Mouse (Mus musculus): ENCODE data around the gene Ankmy1.

Gene Ankmy1

DNA sequence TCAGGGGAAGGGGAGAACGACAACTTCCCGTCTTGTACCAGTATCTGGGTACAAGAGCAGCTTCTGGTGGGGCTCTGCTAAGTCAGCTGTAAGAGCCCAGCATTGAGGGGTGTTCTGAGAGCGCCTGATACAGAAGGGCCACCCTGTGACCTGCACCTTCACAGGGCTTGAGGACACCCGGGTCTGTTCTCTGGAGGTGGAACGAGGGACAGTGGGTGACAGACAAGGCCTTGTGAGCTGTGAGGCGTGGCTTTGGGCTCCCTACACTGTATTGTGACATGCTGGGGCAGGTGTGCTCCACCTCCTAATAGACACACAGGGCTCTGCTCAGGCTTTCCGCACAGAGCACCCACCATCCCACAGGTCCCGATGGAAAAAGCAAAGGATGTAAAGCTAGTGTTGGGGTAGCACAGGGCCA is 9.0 kb upstream of the Ankmy1 start:
- no peak for DNase-seq (ENCODE audit: inconsistent ontology term)

DNA sequence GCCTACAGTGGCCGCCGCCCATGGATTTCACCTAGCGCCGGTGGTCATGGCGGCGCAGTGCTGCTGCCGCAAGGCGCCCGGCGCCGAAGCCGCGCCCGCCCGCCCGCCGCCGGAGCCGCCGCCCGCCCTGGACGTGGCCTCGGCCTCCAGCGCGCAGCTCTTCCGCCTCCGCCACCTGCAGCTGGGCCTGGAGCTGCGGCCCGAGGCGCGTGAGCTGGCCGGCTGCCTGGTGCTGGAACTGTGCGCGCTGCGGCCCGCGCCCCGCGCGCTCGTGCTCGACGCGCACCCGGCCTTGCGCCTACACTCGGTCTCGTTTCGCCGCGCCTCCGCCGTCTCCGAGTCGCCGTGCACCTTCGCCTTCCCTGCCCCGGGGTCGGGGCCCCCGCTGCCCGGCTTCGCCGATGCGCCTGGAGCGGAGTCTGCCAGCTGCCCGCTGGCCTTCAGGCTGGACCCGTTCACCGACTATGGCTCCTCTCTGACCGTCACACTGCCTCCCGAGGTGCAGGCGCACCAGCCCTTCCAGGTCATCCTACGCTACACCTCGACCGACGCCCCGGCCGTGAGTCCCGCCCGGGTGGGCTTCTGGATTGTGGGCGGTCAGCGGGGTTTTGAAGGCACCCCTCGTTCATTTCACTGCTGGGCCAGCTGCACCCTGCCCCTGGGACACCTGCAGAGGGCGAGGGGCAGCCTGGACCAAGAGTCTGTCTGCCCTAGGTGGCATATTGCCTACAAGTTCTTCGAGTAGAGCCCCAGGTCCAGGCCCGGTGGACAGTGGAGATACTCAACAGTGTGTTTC is 8.4 kb upstream of the Ankmy1 start:
- peak; percentile 72 for DNase-seq (ENCODE audit: inconsistent ontology term)

DNA sequence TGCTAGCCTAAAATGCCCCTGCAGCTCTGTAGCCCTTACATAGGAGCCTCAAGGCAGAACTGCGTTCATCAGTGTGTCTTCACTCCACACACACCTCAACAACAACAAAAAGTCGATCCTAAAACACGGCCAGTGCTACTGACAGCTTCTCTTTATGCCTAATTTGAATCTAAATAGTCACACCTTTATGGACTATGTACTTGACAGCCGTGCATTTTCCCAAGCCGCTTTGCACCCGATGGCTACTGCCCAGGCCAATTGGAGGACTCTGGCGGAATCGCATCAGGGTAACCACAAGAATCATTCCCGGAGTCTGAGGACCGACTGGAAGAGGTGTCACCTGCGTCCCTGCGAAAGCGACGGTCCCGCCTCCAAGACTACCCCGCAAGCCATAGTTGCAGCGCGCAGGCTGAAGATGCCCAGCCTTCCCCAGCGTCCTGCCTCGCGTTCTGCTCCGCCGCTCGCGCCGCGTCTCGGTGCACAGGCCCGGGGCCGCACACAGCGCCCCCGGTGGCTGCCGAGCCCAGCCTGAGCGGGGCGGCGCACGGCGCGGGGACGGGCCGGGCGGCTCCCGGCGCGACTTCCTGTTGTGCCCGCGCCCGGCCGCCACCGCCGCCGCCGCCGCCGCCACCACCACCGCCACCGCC is 7.7 kb upstream of the Ankmy1 start, which contains the start of gene Rnpepl1:
TSS of gene Rnpepl1 (plus strand) at position 545 of the 647 bp plus-strand sequence.
- DNase-seq (ENCODE audit: inconsistent ontology term): peak; percentile 78

DNA sequence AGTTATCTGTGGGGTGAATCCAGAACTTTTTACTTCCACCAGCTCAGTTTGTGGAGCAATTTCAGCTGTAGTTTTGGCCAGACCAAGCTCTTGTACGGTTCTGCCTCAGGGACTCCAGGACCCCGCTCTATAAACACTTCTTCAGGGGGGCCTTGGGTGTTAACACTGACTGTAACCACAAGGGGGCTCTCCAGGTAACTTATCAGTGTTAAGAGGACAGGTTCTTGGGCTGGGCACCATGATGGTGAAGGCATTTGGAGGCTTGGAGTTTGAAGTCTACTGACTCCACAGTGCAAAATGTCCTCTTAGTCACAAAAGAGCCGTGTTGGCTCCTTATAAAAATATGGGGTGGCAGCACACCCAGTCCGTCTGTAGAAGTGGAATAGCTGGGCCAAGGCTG is 6.4 kb upstream of the Ankmy1 start:
- no peak for DNase-seq (ENCODE audit: inconsistent ontology term)

DNA sequence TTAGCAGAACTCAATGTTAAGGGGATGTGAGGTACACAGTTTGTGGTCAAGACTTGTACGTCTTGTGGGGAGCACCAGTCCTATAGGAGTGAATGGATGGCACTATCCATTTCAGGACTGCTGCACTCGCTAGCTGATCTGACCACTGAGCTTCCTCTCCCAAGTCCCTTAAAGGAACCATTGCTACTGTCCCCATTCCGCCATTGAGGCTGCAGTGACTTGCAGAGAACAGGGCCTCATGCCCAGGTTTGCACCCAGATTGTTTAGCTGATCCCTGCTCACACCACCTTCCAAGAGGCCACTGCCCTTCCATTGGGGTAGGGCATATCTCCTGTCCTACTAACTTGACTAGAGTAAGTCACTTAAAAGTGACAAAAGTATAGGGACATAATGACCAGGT is 6.0 kb upstream of the Ankmy1 start:
- no peak for DNase-seq (ENCODE audit: inconsistent ontology term)

DNA sequence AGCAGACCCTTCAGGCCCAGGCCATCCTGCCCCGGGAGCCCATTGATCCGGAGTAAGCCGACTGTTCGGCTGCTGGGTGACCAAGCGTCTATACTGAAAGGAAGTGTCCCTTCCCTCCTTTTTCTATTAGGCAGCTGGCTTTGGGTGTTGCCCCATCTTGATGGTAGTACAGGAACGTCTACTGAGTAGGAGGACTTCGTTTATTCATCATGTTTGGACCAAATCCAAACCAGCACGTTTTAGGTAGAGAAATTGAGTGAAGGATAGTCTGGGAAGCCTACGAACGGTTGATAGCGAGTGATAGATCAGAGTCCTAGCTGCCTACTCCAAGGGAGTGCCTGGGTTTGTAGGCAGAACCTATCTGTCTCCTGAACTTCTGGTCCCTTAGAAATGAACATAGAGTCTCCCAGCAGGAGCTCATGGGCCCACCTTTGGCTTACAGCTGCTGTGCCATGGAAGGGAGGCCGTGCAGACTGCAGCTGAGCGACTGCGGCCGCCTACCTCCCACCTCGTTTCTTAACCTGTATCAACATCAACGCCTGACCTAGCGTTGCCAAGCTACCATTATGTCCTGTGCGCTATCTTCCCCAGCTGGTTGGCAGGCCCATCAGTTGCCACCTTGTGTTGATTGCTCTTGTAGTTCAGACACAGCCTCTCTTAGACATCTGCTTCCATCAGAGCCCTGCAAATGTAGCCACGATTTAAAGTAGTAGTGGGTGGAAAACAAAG is 5.1 kb upstream of the Ankmy1 start:
- DNase-seq (ENCODE audit: inconsistent ontology term): no peak

DNA sequence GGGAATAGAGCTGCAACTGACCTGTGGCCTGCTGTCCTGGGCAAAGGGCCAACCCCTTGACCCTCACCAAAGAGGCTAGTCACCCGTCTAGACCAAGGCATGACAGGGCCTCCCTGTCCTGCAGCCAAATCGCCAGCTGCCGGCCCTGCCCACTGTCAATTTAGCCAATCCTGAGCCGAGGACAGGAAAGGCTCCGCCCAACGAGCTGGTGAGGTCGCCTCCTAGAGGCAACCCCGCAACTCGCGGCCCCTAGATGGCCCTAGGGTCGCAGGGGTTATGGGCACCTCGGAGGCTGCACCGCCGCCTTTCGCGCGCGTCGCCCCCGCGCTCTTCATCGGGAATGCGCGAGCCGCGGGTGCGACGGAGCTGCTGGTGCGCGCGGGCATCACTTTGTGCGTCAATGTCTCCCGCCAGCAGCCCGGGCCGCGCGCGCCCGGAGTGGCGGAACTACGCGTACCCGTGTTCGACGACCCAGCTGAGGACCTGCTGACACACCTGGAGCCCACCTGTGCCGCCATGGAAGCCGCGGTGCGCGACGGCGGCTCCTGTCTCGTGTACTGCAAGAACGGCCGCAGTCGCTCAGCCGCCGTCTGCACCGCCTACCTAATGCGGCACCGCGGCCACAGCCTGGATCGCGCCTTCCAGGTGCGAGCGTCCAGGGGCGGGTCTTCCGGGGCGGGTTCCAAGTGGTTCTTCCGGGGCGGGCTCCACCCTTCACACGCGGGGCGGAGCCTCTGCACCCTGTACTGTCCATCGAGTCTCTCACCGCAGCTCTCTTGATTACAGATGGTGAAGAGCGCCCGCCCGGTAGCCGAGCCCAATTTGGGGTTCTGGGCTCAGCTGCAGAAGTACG is 4.3 kb upstream of the Ankmy1 start, which contains the start of gene Dusp28:
TSS of gene Dusp28 (plus strand) at position 203 of the 853 bp plus-strand sequence.
- peak; percentile 93 for DNase-seq (ENCODE audit: inconsistent ontology term)

DNA sequence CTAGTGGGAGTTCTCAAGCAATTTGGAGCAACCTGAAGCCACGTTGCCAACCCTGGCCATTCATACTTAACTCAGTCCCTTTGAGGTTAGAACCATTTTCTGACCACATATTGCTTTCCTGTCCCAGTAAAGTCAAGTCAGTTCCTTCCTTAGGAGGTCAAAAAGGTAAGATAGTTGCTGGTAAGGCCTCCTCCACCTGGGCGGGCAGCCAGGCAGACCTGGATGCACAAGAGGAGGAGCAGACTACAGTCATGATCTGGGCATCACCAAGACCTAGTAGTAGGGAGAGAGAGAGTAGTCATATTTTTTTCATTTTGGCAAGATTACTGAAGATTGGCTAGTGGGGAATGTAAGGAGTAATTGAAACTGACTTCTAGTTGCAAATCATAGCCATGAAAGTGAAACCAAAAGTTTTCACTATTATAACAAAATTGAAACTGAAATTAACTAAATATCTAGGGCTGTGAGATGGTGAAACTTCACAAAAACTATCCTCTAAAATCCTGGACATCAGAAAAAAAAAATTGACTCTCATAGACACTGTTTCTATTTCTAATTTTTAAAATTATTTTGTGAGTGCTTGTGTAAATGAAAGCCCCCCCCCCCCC is 3.1 kb upstream of the Ankmy1 start:
- no peak for DNase-seq (ENCODE audit: inconsistent ontology term)

DNA sequence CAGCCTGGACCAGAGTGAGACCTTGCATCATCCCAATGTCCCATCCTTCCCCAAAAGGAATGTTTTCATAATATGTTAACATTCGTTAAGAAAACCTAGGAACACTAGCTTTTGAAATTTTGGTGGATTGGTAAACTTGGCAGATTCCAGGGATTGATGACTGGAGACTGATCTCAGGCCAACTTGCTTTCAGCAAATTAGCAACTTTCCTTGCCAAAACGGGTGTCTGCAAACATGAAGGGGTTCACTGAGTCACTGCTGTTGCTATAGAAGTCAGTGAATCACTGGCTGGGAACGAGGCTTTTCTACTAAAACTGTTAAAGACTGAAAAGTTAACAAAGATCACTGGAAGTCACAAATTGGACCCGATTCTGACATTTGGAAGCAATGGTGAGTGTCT is 921 bp upstream of the Ankmy1 start:
- peak; percentile 85 for DNase-seq (ENCODE audit: inconsistent ontology term)

DNA sequence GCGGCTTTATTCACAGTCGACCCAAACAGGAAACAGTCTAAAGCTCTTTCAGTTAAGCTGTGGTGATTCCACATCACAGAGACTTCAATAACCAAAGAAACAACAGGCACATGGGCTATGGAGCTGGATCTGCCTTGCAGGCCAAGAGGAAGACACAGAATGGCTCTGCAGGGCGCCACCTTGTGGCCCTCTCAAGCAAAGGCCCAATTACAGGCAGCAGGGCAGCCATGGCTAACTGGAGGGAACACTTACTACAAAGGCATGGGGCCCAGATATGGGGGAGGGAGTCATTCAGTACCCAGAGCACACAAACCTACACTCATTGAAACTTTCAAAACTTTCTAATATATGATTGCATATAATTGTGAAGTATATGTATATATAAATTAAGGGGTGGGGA is 7.6 kb downstream of the Ankmy1 start:
- DNase-seq (ENCODE audit: inconsistent ontology term): peak; percentile 56

DNA sequence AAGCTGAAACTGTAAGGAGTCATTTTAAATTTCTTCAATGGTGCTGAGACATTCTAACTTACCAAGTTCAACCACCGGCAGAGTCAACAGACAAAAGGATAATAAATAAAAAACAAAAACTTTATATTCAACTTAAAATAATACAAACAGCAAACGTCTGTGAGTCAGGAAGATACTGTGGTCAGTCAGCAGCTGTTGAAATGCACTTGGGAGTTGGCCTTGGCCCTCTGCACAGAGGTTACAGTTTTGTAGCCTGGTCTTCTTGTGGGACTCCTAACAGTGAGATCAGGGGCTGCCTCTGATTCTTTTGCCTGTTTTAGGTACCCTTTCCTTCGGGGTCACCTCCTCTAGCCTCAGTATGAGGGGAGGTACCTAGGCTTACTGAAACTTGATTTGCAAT is 8.8 kb downstream of the Ankmy1 start:
- no peak for DNase-seq (ENCODE audit: inconsistent ontology term)

DNA sequence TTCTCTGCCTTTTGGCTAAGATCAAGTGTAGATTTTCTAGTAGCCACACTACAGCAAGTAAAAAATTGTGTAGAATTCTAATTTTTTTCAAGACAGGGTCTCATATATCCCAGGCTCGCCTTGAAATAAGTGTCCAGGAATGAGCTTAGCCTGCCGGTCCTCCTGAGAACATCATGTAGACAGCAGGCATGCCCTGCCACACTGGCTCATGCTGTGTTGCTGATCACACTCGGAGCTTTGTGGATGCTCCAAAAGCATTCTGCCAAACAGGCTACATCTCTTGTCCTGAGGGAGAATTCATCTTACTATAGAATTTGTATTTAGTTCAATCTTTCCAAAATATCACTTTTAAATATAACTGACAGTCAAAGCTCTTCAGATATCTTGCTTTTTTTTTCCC is 9.9 kb downstream of the Ankmy1 start:
- no peak for DNase-seq (ENCODE audit: inconsistent ontology term)

DNA sequence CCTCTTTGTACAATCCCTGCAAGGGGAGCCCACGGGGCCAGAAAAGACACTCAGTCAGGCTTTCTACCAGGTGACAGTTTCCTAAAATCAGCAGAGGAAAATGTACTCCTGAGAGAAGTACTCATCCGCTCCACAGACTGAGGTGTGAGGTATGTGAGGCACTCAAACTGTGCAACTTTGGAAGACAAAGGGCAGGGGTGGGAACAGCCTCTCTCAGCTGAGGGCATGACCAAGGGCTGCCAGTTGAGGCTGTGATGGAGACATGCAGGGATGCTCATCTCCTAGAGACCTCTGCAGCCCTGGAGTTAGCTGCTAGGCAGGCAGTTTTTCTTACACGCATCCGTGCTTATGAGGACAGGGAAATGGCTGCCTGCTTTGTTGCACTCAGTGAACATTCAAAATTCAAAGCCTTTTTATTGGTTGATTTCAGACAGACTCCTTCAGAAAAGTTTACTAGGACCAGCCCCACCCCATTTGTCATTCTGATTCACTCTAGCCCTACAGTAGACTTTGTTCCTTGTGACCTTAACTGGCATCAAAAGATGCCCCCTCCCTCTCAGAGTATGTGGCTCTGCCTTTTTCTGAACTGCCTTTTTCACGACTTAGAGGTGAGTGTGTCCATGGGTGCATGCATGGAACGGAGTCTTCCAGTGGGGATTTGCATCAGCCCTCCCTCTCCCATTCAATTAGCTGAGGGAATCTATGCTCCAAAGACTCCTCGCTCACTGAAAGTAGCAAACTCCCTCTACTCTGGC is 13.6 kb downstream of the Ankmy1 start:
- no peak for DNase-seq (ENCODE audit: inconsistent ontology term)

DNA sequence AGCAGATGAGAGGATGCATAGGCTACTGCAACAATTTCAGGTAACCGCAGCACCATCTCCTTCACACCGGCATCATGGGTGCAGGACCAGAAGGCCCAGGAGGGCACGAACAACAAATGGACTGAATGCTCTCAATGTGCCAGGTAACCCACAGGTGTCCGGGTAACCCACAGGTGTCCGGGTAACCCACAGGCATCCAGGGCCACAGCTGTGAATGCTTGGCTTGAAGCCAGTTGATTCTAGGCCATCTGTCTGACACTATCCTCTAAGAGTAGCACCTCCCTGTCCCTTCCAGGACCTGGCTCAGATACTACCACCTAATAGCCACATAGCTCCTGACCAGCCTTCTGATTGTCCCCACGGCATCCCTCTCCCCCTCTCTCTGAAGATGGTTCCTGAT is 20.7 kb downstream of the Ankmy1 start:
- no peak for DNase-seq (ENCODE audit: inconsistent ontology term)

DNA sequence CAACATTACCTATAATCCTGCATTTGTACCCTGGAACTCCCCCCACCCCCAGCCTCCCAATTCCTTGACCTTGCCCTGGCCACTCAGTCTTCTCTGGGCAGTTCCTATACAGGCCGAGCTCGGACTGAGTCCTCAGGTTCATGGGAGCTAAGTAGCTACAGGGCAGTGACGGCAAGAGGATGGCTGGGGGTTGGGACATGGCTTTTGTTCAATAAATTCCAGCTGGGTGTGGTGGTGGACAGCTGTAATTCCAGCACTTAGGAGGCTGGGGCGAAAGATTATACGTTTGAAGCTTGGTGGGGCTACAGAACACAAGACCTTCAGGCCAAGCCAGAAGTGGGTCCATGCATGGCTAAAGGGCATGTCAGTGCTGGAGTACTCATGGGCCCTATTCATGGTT is 22.6 kb downstream of the Ankmy1 start:
- no peak for DNase-seq (ENCODE audit: inconsistent ontology term)

DNA sequence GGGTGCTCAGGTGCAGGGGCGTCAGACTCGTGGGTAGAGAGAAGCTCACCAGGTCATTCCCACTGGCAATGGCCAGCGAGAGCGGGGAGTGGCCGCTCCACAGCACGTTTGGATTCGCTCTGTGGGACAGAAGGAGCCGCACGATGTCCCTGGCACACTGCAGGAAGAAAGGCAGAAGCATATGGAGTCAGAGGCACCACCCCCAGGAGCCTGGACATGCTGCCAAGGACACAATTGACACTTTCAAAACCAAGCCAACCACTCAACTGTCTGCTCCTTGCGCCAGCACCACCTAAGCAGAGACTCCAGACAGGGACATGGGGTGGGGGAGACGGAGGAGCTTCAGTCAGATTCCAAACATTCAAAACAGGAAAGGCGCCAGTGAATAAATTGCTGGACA is 23.4 kb downstream of the Ankmy1 start:
- DNase-seq (ENCODE audit: inconsistent ontology term): no peak

DNA sequence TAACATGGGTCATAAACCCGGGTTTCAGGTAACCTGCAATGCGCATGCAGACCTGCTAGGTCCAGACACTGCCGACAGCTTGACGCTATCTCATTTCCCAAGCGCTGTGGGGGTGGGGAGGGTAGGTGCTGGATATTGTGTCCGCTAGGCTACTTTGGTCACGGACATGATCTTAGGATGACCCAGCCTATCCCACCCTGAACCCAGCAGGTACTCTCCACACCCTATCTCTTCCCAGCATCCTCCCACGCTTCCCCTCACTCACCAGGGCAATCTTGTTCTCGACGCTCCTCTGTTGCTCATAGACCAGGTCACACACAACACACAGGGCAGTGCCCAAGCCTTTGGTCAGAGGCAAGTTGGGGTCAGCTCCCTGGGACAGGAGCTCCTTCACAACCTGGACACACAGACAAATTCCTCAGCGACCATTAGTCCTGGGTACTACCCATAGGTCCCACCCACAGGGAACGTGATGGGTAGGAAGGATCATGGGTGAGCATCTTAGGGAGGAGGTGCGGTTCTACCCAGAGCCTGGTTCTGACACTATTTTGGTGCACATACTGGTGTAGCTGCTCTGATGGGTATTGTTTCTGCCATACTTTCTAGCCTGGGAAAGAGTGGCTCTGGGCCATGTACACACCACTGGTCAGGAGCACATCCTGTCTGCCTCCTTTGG is 24.5 kb downstream of the Ankmy1 start:
- no peak for DNase-seq (ENCODE audit: inconsistent ontology term)

DNA sequence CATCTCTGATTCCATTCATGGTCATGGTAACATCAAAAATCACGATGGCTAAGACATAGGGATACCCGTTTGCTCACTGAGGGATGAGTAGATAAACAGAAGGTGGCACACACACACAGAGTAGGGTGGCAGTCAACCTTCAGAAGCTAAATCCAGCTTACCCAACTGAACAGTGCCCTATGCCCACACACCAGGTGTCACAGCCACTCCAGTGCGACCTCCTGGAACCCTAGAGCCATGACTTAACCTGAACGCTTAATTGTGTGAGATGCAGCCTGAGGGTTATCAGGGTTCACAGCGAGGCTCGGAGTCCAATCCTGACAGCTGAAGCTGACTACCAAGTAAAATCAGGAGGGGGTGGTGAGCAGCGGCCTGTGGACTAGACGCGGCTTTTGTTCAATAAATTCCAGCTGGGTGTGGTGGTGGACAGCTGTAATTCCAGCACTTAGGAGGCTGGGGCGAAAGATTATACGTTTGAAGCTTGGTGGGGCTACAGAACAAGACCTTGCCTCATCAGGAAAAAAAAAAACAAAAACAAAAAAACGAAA is 25.2 kb downstream of the Ankmy1 start:
- no peak for DNase-seq (ENCODE audit: inconsistent ontology term)

DNA sequence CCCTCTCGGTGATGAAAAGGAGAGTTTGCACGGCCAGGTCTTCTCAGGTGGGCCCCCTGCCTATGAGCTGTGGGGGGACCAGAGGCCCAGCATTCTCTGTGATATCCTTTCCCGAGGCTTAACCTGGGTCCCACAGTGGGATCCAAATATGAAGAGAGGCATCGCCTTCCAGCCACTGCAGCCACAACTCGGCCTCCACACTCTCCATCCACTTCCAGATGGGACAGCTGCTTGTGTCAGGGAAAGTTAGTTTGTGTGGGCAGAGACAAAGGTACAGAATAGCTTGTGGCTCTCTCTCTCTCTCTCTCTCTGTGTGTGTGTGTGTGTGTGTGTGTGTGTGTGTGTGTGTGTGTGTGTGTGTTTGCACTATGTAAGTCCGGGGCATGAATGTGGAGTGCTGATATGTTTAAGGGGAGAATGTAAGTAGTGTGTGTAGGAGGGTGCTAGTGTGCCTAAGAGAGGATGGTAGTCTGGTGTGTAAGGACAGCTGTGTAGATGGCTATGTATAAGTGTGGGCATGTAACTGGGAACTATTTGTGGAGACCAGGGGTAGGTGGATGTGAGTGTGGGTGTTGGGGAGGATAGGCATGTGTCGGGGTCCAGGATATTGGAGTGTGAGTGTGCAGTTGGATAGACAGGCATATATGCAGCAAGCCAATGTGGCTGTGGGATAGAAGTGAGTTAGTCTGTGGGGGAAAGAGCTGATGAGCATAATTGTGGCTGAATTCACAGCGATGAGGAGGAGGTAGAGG is 27.2 kb downstream of the Ankmy1 start:
- no peak for DNase-seq (ENCODE audit: inconsistent ontology term)
